Mouse (Mus musculus) ovary, adult 2 months (tissue): ENCODE data around the gene Slc13a5. TPM values are rescaled to one million over a fixed set of nuclear protein-coding genes. Genes with fewer than 3 reads are reported as not detected.

Source experiments
- polyA plus RNA-seq: library from polyadenylated mRNA; depleted of rRNA; stranded (reverse); fragments of >200 nt; gene quantifications from 2 replicates; pipeline ENCODE4 v1.2.3, GENCODE M21; 2012; rRNA removed

Gene Slc13a5
- 0.75 and 0.92 TPM in 2 replicates for polyA plus RNA-seq

GRCm38 (mm10) chr11:72266960-72267560, at the start of gene Slc13a5:
Gene Slc13a5, minus strand, starts transcription at chr11:72267222.

GRCm38 (mm10) chr11:72314151-72314895, 47.3 kb upstream of the Slc13a5 start, which contains the start of gene Fbxo39:
Gene Fbxo39, plus strand, starts transcription at chr11:72314444.

GRCm38 (mm10) chr11:72301334-72301733, 34.3 kb upstream of the Slc13a5 start, which contains the start of gene Xaf1:
Gene Xaf1, plus strand, starts transcription at chr11:72301629.

GRCm38 (mm10) chr11:72215410-72215797, 51.6 kb downstream of the Slc13a5 start, which contains the start of gene Med31:
Gene Med31, minus strand, starts transcription at chr11:72215592.

GRCm38 (mm10) chr11:72207204-72207833, 59.7 kb downstream of the Slc13a5 start, which contains the start of the genes 4933427D14Rik and Txndc17:
Gene 4933427D14Rik, minus strand, starts transcription at chr11:72207459.
Gene Txndc17, plus strand, starts transcription at chr11:72207547.

GRCm38 (mm10) chr11:72206341-72207203, 60.5 kb downstream of the Slc13a5 start, which contains the start of gene Gm43951:
Gene Gm43951, minus strand, starts transcription at chr11:72206840.

Other genes starting within 250 kb of the Slc13a5 start
- gene Aipl1, start 229.7 kb downstream of the Slc13a5 start, polyA plus RNA-seq: 0.75 and 1.7 TPM in 2 replicates
- gene Pimreg, start 225.2 kb downstream of the Slc13a5 start, polyA plus RNA-seq: 11.0 and 18.1 TPM in 2 replicates
- gene Pitpnm3, start 131.4 kb downstream of the Slc13a5 start, polyA plus RNA-seq: 14.7 and 19.9 TPM in 2 replicates
- gene Gm43951, start 60.4 kb downstream of the Slc13a5 start, polyA plus RNA-seq: 0.33 and 0.44 TPM in 2 replicates
- gene 4933427D14Rik, start 59.8 kb downstream of the Slc13a5 start, polyA plus RNA-seq: 7.6 and 8.4 TPM in 2 replicates
- 29.3 and 41.0 TPM in 2 replicates for gene Txndc17, start 59.7 kb downstream of the Slc13a5 start, polyA plus RNA-seq
- 7.7 and 8.2 TPM in 2 replicates for gene Med31, start 51.6 kb downstream of the Slc13a5 start, polyA plus RNA-seq
- gene Xaf1, start 34.4 kb upstream of the Slc13a5 start, polyA plus RNA-seq: 23.4 and 28.6 TPM in 2 replicates
- gene Fbxo39, start 47.2 kb upstream of the Slc13a5 start, polyA plus RNA-seq: 0.17 TPM in 1 of 2 replicates, not detected in the other
- 3.8 and 4.7 TPM in 2 replicates for gene Tekt1, start 95.2 kb upstream of the Slc13a5 start, polyA plus RNA-seq
- gene Smtnl2, start 144.5 kb upstream of the Slc13a5 start, polyA plus RNA-seq: 17.1 and 28.2 TPM in 2 replicates
- gene Ggt6, start 168.3 kb upstream of the Slc13a5 start, polyA plus RNA-seq: 2.2 and 2.9 TPM in 2 replicates
- 86.4 and 93.0 TPM in 2 replicates for gene Mybbp1a, start 174.1 kb upstream of the Slc13a5 start, polyA plus RNA-seq
- gene Spns2, start 222.7 kb upstream of the Slc13a5 start, polyA plus RNA-seq: 53.3 and 53.4 TPM in 2 replicates